Mouse (Mus musculus) urinary bladder, postnatal 14 days (tissue): Measurements from ENCODE around the gene Msto1.
"Not testable (repeated sequence)": the region's sequence is repeated elsewhere in the genome, so short reads cannot be mapped to it uniquely, and the experiment has no call there.

Experiments
- DNase-seq: peaks from one replicate; pipeline ENCODE4 v3.0.0; 2021; ENCODE audit warnings: low spot score

Gene Msto1

DNA sequence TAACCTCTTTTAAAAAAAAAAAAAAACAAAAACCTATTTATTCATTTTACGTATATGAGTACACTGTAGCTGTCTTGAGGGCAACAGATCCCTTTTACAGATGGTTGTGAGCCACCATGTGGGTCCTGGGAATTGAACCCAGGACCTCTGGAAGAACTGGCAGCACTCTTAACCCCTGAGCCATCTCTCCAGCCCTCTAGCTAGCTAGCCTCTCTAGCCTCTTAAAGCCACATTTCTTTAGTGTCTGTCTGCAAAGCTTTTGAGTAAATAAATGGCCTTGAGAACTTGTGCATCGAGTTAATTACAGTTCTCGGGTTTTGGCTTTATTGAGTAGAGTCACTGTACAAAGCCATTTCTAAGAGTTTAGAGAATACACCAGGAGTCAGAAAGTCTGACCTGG is 9.0 kb downstream of the Msto1 start:
- DNase-seq: no peak

DNA sequence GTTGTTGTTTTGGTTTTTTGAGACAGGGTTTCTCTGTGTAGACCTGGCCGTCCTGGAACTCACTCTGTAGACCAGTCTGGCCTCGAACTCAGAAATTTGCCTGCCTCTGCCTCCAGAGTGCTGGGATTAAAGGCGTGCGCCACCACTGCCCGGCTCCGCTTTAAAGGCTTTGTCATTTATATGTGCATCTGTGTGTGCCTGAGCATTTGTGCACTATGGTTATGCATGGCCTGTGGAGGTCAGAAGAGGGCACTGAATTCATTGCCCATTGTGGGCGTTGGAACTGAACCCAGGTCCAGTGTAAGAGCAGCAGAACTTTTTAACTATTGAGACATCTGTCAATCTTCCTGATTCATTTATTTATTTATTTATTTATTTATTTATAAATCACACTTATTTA is 20.8 kb downstream of the Msto1 start:
- not testable (repeated sequence) for DNase-seq

DNA sequence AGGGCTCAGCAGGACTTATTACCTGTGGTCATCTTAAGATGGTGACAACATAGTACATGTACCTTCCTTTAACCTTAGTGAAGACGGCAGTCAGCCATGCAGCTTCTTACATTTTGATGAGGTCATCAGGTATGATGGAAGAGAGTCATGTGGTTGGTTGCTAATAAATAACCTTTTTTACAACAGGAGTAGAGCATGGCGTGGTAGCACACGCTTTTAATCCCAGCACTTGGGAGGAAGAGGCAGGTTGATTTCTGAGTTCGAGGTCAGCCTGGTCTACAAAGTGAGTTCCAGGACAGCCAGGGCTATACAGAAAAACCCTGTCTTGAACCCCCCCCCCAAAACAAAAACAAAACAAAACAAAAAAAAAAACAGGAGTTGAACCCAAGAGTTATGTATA is 31.3 kb downstream of the Msto1 start:
- not testable (repeated sequence) for DNase-seq

DNA sequence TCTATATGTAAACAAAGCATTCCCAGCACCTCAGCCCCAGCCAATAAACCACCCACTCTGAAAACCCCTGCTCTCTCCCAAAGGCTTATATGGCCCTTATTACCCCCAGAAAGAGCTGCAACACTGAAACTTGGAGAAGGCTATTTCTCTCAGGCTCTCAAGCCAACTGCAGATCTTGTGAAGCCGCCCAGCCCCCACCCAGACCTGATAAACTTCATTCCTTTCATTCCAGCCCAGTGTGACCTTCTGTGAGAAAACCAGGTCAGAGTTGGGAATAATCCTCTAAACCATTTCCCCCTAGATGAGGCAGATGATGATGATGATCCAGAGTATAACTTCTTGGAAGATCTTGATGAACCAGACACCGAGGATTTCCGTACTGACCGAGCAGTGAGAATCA is 45.4 kb downstream of the Msto1 start:
- DNase-seq: not testable (repeated sequence)

DNA sequence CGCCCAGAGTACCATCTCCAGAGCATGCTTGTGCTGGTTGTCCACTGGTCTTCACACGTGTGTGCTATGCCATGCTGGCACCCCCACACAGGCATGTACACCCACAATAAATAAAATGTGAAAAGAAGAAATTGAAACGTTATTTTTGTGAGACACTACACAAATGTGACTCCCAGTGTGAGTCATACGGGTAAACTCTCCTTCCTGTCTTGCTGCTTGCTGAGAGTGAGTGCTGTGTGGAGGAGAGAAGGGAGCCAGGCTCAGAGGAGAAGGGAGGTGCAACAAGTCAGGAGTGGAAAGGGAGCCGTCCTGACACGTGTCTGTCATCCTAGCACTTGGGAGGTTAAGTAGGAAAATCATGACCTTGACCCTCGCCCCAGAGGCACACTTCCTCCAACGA is 46.6 kb downstream of the Msto1 start:
- DNase-seq: not testable (repeated sequence)

DNA sequence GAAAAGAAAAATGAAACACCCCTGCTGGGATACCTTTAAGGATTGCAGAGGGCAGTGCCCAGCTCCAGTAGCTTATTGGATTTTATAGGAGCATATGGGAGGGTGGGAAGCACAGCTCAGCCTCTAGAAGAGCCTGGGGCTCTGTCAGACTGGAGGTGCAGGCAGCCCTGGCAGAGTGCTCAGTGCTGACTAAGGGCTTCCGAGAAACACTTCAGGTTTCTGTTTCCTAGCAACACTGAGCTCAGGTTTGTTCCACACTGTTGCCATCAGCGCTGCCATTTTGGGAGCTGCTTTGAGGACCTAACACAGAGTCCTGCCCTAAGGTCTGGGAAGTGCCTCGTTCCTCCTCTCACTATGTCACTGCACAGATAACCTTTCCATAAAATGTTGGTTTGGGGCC is 47.1 kb downstream of the Msto1 start:
- DNase-seq: not testable (repeated sequence)

DNA sequence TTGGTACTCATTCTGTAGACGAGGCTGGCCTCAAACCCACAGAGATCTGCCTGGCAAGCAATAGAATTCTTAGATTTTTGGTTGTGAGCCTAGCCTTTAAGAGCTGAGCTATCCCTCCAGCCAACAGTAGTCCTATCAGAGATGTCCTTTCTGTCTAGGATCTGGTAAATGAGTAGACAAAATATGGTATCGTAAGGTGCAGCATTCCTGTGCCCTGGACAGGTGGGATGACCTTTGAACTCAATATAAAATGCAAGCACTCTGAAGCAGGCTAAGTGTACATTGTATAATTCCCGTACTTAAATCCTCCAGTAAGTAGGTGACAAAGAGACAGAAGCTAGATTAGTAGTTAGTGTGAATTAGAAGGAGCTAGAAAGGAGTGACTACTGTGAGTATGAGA is 51.7 kb downstream of the Msto1 start:
- DNase-seq: no peak

DNA sequence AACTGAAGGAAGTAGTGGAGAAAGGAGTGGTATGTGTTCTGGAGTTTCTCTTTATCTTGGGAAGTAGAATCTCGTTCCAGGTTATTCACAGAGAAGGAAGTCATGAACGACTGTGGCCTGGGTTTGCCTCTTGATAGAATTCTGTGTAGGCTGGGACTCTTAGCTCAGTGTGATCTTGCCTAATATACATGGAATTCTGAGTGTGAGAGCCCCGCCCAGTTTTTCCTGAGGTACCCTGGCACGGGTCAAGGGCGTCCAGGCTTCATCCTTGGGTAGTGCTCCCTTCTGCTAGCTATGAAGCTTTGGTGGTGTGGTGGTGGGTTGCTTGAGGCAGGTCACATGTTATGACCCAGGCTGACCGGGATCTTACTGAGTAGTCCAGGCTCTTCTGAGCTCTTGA is 58.0 kb downstream of the Msto1 start:
- no peak for DNase-seq
